Mouse (Mus musculus): ENCODE measurements at regions not wholly inside any gene's neighbourhood (a gene's known extent, or its start where the extent isn't known, plus 50 kb on each side); places are given as distances from the start of the nearest gene placed in this dataset.
A peak's percentile ranks its signal among the peaks of the same experiment; 100 is the strongest.

DNA sequence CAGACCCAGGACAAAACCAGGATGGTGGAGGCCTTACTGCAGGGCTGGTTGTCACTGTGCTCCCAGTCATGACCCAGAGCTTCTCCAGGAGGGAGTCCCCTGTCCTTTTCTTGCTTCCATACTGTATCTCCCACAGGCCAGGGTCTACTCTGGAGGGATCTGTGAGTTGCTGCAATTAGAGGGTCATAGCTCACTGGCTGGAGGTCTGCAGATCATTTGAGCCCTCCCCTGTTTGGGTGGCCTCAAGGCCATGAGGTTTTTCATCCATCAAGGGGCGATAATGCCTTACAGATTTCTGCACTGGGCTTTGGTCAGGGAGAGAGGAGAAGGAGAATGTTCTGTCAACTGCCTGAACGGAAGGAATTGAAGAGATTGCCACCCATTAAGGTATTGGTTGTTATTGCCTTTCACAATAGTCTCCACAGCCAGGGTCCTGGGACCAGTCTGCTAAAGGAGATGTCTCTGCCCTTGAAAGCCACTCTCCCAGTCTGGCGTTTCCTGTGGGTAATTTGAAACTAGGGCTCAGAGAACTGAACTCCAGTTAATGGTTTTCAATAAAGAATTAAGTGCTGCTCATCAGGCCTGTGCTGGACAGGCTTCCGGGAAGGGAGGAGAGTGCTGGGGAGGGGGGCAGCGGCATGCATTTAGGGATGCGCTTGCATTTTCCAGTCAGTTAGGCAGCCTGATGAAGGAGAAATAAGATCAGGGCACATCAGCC is 147.4 kb downstream of the Dmrta2 start:
- DNase-seq (ENCODE audit: low spot score in 2 of 2): no peak

DNA sequence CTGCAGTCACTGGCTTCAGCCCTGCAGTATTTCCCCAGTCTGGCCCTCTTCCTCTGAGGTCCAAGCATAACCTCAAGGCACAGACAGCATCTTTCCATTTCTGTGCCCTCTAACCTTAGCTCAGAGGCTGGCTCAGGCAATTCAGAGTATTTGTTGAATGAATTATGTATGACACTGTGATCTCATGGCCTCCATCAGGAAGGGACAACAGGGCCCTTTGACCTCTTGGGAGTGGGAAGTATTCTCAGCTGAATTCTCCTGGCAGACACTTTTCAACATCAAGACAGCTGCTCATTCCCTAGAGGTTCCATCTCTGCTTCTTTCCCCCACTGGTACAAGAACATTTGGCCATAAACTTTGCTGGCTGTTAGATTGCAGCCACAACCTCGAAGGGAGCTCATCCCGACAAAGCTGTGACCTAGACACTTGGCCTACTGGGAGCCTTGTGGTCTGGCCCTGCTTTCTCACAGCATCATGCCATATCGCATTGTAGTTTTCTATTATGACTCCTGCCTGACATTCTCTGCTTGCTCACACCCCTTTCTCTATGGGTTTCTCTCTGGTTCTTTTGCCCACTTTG is 150.2 kb downstream of the Dmrta2 start:
- no peak for DNase-seq (ENCODE audit: low spot score in 2 of 2)

DNA sequence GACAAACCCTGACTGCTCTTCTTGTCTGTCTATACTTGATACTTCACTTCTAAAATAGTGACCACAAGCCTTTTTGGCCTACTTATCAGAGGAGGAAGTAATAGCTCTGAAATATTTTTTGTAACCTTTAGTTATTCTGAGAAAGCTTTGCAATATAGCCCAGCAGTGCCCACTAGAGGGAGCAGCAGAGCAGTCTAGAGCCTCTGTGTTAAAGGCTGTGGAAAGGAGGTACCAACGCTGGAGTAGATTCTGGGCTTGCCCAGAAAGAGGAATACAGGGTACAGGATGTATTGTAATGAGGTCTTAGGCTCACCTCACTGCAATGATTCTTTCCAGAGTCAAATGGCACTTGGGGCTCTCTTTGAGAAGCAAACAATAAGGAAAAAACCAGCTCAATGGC is 151.1 kb downstream of the Dmrta2 start:
- DNase-seq (ENCODE audit: low spot score in 2 of 2): peak in 1 of 2 experiments; percentile 17

DNA sequence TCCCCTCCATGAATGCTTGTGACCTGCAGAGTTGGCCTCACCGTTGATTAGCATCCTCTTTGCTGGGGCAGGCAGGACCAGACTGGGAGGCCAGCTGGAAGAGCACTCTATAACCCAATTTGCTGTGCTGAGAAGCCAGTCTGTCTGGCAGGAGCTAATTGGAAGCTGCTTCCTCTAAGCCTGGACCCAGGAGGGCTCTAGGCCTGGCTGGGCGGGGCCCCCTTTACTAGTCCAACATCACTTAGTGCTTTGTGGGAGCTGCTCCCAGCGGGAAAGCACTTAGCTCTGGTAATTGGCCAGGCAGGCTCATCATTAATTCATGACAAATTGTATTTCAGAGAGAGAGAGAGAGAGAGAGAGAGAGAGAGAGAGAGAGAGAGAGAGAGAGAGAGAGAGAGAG is 151.7 kb downstream of the Dmrta2 start:
- no peak for DNase-seq (ENCODE audit: low spot score in 2 of 2)

DNA sequence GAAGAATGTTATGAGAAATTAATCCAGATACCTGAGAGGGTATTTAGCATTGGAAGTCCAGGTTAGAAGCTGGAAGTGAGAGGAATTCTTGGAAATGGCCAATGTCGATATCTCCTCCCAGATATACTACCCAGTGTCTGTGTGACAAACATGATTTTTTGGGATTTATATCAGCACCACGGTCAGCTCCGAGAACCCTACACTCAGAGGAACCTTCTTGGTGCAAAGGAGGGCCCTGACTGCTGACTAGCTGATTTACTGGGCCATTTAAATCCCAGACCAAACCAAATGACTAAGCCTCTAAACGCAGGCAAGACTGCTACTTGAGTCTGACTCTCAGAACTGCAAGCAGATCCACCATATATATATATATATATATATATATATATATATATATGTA is 154.2 kb downstream of the Dmrta2 start:
- no peak for DNase-seq (ENCODE audit: low spot score in 2 of 2)

DNA sequence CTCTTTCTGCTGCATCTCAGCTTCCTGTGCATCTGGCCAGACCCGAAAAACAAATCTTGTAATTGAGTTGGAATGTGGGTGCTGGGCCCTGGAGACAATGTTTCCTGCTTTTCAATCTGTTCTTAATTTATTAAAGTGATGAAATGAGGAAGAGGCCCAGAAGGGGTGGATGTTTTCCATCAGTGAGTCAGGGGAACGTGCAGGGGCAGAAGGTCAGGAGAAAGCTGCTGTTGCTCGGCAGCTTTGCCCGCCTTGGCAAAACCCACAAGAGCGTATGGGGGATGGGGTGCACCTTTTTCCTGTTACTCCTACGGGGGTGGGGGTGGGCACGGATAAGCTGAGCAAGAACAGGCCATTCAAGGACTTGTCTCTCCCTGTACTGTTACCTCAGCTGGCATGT is 156.2 kb downstream of the Dmrta2 start:
- DNase-seq (ENCODE audit: low spot score in 2 of 2): no peak

DNA sequence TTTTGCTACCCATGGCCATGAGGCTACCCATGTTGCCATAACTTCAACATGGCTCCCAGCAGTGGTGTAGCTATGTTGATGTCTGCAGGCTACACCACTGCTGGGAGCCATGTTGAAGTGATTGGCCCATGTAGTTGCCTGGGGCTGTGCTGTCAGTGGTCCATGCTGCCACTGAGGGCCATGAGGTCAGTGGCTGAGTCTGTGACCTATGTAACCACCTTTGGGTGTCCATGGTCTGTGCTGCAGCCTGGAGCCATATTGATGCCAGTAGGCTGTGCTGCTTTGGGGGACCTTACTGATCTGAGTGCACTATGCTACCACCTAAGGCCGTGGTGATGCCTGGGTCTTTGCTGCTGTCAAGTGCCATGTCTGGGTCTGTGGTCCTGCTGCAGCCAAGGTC is 167.4 kb downstream of the Dmrta2 start:
- no peak for DNase-seq (ENCODE audit: low spot score in 2 of 2)

DNA sequence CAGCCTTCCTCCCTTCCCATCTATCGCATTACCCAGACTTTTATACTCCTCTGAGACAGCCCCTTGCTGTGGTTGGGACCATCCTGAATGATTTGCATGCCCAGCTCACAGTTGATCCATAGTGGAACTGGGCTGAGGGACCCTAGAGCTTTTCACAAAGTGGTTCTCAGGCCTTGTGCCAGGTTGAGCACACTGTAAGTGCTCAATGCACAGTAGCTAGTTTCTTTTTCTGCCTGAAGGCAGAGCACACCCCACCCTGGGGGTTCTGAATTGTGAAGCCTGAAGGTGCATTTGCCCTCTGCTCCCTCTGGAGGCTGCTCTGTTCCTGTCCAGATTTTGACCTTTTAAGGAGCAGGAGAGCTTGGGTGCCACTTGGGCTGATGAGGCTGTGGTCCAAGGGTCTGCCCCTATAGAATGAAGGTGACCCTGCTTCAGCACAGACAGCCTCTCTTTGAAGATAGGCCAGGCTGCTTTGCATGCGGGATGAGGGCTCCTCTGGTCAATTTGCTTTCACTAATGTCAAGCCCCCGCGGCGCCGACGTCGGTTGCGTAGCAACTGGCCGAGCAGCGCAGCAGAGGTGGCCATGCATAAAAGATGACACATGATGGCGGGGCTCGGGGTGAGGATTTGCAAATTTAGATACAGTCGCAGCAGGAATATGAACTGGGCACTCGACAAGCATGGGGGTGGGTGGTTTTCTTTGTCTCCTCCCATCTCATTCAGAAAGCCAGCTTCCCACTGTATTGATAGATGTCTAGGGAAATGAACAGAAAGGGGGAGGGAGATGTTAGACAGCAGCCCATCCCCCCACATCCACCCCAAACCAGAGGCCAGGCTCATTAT is 174.5 kb downstream of the Dmrta2 start:
- DNase-seq (ENCODE audit: low spot score in 2 of 2): no peak

Measured in spleen, postnatal 14 days (tissue).